Mouse (Mus musculus): ENCODE measurements around the gene Gtf2h3. TPM values are rescaled to one million over a fixed set of nuclear protein-coding genes. Genes with fewer than 3 reads are reported as not detected.

Gene Gtf2h3
- total RNA-seq, 2 experiments from 2014 or later, result 40.4 to 44.2 TPM

GRCm38 (mm10) chr5:124637300-124637699, 58.4 kb downstream of the Gtf2h3 start:
- no peak for DNase-seq

- DNase-seq, result no peak
These were observed 58.9 kb downstream of the Gtf2h3 start for GRCm38 (mm10) chr5:124637836-124638235.

Other genes with a start within 250 kb of the Gtf2h3 start
- 100 to 1,000 TPM; 155 to 187 TPM for gene Cdk2ap1, start 216.1 kb upstream of the Gtf2h3 start, total RNA-seq (2021)
- gene Sbno1, start 153.1 kb upstream of the Gtf2h3 start, total RNA-seq (2021), result 100 to 1,000 TPM in 1 of 2 experiments, 10 to 100 TPM in 1; 84.3 to 100 TPM
- gene Kmt5a, start 139.2 kb upstream of the Gtf2h3 start, total RNA-seq (2021), result 100 to 1,000 TPM; 172 to 188 TPM
- 10 to 100 TPM; 21.4 to 23.9 TPM for gene Rilpl2, start 100.8 kb upstream of the Gtf2h3 start, total RNA-seq (2021)
- gene Snrnp35, start 96.0 kb upstream of the Gtf2h3 start, total RNA-seq (2021), result 10 to 100 TPM; 19.4 to 20.5 TPM
- gene Rilpl1, start 47.7 kb upstream of the Gtf2h3 start, total RNA-seq (2021), result 10 to 100 TPM; 16.2 to 17.4 TPM
- gene Tmed2, start 38.4 kb upstream of the Gtf2h3 start, total RNA-seq (2021), result 100 to 1,000 TPM; 226 to 241 TPM
- gene Ddx55, start 26.3 kb upstream of the Gtf2h3 start, total RNA-seq (2021), result 10 to 100 TPM; 11.8 to 13.2 TPM
- 10 to 100 TPM; 43.6 to 55.3 TPM for gene Eif2b1, start within 50 bp of the Gtf2h3 start, total RNA-seq (2021)
- 10 to 100 TPM; 74.5 to 83.7 TPM for gene Atp6v0a2, start 49.4 kb downstream of the Gtf2h3 start, total RNA-seq (2021)
- 1 to 10 TPM in 1 of 2 experiments, under 1 TPM in 1; 0.69 to 2.8 TPM for gene Dnah10, start 145.9 kb downstream of the Gtf2h3 start, total RNA-seq (2021)

Data from adrenal gland, postnatal 36 days (tissue).